Mouse (Mus musculus): ENCODE data around the gene Mif4gd. TPM values are rescaled to one million over a fixed set of nuclear protein-coding genes. Genes with fewer than 3 reads are reported as not detected.
A peak's percentile ranks its signal among the peaks of the same experiment; 100 is the strongest.
"Not testable (repeated sequence)": the region's sequence is repeated elsewhere in the genome, so short reads cannot be mapped to it uniquely, and the experiment has no call there.

The Mif4gd gene
- 23.1 and 24.6 TPM in 2 replicates for polyA plus RNA-seq (2015; fragmentation: Nextera tagmentation; extraction: Ambion mirVana)

DNA sequence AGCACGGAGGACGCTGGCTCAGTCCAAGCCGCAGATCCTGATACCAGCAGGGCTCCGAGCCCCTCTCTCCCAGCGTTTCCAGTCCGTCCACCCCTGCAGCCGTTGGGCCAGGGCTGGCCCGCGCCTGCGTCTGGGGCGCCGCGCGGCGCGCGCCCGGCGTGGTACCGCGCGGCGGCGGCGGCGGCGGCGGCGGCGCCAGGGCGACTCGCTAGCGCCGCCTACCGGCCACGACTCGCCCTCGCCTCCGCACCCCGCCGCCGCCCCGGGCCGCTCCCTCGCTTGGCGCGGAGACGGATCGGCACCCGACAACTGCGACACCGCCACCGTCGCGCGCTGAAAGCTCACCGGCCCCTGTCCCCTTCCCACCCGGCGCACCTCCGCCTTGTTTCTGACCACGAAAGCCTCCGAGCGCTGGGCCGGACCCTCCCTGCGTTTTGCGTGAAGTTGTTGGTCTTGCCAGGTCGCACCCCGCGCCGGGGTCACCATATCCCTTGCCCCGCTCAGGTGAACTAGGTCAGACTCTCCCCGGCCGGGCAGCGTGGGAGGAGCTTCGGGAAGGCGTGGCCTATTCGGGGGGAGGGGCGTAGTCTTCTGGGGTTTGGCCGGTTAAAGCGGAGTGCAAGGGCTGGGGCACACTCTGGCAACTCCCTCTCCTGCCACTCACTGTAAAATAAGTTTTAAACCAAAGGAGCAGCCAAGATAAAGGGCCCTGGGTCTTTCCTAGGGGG lies at the start of gene Mif4gd:
Gene Mif4gd, minus strand, starts transcription at position 560 of the 728 bp plus-strand sequence.
- H3K9me3 ChIP-seq = no peaks in the 10 kb centered on the region

GRCm38 (mm10) chr11:115660376-115660775 lies 47.6 kb upstream of the Mif4gd start:
- H3K36me3 ChIP-seq = peaks cover 12% of the 10 kb centered on the region
- H3K27me3 ChIP-seq (replicated peaks) = no peaks in the 10 kb centered on the region
- H3K27ac ChIP-seq (replicated peaks) = no peak overlapping the region
- H3K4me1 ChIP-seq = 0 out of 2 replicates have a peak, but pooled peaks cover 11% of the 10 kb centered on the region
- no peak overlapping the region for H3K4me2 ChIP-seq
- no peak overlapping the region for H3K9ac ChIP-seq
- H3K4me3 ChIP-seq = no peak overlapping the region
- 94% methylated on average over 4 of the region's 4 CpGs for whole genome bisulfite sequencing
- H3K9me3 ChIP-seq = no peaks in the 10 kb centered on the region
- ATAC-seq (ENCODE audit: extremely low read depth, insufficient number of reproducible peaks, low FRiP score, low TSS enrichment) = no peak

More for the DNA sequence above, at the start of gene Mif4gd:
- Histone ChIP-seq H3K27ac (replicated peaks) (peak within 1 kb of the TSS; percentile 96), H3K4me3 (peak within 1 kb of the TSS; percentile 82), H3K4me2 (peak within 1 kb of the TSS; percentile 85), H3K36me3 (peaks cover 50% of the 10 kb centered on the region), H3K9ac (peak within 1 kb of the TSS; percentile 89), H3K4me1 (peaks cover 47% of the 10 kb centered on the region), H3K27me3 (replicated peaks) (no peaks in the 10 kb centered on the region)
- 1% methylated on average over 80 of the region's 80 CpGs for WGBS
- ATAC-seq (ENCODE audit: extremely low read depth, insufficient number of reproducible peaks, low FRiP score, low TSS enrichment) = peak; percentile 82

GRCm38 (mm10) chr11:115658521-115658920 lies 45.8 kb upstream of the Mif4gd start:
- ATAC-seq (ENCODE audit: extremely low read depth, insufficient number of reproducible peaks, low FRiP score, low TSS enrichment) = no peak
- Histone ChIP-seq H3K9ac (no peak overlapping the region), H3K27ac (replicated peaks) (no peak overlapping the region), H3K36me3 (peaks cover 28% of the 10 kb centered on the region), H3K27me3 (replicated peaks) (no peaks in the 10 kb centered on the region), H3K9me3 (no peaks in the 10 kb centered on the region), H3K4me1 (peaks cover 15% of the 10 kb centered on the region), H3K4me3 (no peak overlapping the region), H3K4me2 (no peak overlapping the region)
- WGBS = 77% methylated on average over 6 of the region's 6 CpGs

- Histone ChIP-seq H3K4me2 (no peak overlapping the region), H3K27ac (replicated peaks) (no peak overlapping the region), H3K9ac (no peak overlapping the region), H3K4me3 (no peak overlapping the region), H3K4me1 (peaks cover 39% of the 10 kb centered on the region), H3K9me3 (no peaks in the 10 kb centered on the region), H3K27me3 (replicated peaks) (no peaks in the 10 kb centered on the region), H3K36me3 (peaks cover 32% of the 10 kb centered on the region)
- WGBS = 28% methylated on average over 2 of the region's 2 CpGs
- ATAC-seq (ENCODE audit: extremely low read depth, insufficient number of reproducible peaks, low FRiP score, low TSS enrichment) = no peak
Observed at GRCm38 (mm10) chr11:115654128-115654527, 41.4 kb upstream of the Mif4gd start.

DNA sequence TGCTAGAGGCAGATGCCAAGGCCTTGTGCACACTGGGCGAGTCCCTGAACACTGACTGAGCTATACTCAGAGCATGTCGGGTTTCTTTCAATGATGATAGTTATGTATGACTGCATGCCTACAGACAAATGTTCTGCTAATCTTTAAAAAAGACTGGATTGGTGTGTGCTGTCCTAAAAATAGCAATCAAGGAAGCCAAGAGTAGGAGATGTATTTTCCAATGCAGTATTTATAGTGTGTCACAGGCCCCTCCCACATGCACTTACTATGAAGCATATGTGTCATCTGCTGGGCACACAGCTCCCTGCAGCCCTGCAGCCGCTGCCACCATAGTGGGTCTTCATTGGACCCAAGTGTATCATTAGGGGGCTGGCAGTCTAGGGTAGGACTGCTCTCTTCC lies 40.4 kb upstream of the Mif4gd start:
- Histone ChIP-seq H3K36me3 (peaks cover 42% of the 10 kb centered on the region), H3K27ac (replicated peaks) (peak overlapping the region; percentile 91), H3K4me3 (no peak overlapping the region), H3K27me3 (replicated peaks) (no peaks in the 10 kb centered on the region), H3K9me3 (no peaks in the 10 kb centered on the region), H3K4me1 (peaks cover 42% of the 10 kb centered on the region), H3K9ac (peak overlapping the region; percentile 66), H3K4me2 (peak overlapping the region; percentile 48)
- ATAC-seq (ENCODE audit: extremely low read depth, insufficient number of reproducible peaks, low FRiP score, low TSS enrichment) = no peak
- WGBS = 34% methylated on average over 3 of the region's 3 CpGs

DNA sequence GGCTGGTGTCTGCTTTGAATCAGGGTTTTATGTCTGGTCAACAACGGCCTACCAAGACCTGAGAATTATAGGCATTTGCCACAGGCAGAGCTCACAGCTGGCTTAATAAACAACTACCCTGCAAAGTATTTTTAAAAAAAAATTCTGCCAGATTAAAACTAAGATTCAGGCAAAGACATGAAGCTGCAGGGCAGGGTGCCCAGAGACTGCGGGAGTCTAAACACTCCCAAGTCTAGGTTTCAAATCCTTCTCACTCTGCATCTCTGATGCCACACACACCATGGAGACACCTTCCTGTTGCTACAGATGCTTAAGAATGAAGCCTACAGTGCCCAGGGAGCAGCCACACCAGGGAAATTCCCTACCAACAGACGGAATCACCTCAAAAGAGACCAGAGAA lies 38.9 kb upstream of the Mif4gd start:
- WGBS = 85% methylated on average over 3 of the region's 3 CpGs
- Histone ChIP-seq H3K4me3 (no peak overlapping the region), H3K9me3 (no peaks in the 10 kb centered on the region), H3K4me2 (no peak overlapping the region), H3K27me3 (replicated peaks) (no peaks in the 10 kb centered on the region), H3K9ac (no peak overlapping the region), H3K27ac (replicated peaks) (no peak overlapping the region), H3K4me1 (peaks cover 42% of the 10 kb centered on the region), H3K36me3 (peaks cover 56% of the 10 kb centered on the region)
- ATAC-seq (ENCODE audit: extremely low read depth, insufficient number of reproducible peaks, low FRiP score, low TSS enrichment) = no peak

DNA sequence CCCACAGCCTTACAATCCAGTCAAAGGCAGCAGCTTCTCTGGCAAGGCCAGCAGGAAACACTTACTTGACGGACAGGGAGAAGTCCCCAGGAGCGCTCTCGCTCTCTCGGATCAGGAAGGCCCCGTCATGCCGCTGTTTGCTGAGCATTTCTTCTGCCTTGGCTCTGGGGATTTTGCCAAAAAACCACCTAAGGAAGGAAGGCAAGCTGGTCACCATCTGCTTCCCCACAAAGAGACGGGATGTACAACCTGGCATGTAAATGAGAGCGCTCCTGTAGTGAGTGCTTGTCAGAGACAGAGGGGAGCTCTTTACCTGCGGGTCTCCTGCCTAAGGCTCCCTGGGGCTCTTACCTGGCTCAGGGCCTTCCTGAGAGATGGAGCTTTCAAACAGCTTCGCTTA lies 36.9 kb upstream of the Mif4gd start:
- Histone ChIP-seq H3K36me3 (peaks cover 69% of the 10 kb centered on the region), H3K27ac (replicated peaks) (peak overlapping the region; percentile 62), H3K4me3 (no peak overlapping the region), H3K9ac (peak overlapping the region; percentile 61), H3K9me3 (no peaks in the 10 kb centered on the region), H3K4me1 (peaks cover 42% of the 10 kb centered on the region), H3K27me3 (replicated peaks) (no peaks in the 10 kb centered on the region), H3K4me2 (no peak overlapping the region)
- 55% methylated on average over 10 of the region's 10 CpGs for WGBS
- ATAC-seq (ENCODE audit: extremely low read depth, insufficient number of reproducible peaks, low FRiP score, low TSS enrichment) = no peak

DNA sequence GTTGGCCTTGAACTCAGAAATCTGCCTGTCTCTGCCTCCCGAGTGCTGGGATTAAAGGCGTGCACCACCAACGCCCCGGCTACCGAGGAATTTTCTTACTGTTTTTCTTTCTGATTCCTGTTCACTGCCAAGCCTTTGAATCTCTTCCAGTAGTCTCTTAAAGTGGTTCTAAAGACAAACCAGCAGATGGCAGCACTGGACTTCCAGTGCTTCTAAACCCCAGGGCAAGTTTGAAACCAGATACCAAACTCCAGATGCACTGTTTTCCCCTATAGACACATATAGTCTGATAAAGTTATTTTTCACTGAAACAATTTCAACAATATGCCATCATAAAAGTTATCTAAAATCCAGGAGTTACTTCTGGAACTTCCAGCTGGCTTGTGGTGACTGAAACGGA lies 34.7 kb upstream of the Mif4gd start:
- no peak for ATAC-seq (ENCODE audit: extremely low read depth, insufficient number of reproducible peaks, low FRiP score, low TSS enrichment)
- Histone ChIP-seq H3K4me3 (no peak overlapping the region), H3K27ac (replicated peaks) (no peak overlapping the region), H3K27me3 (replicated peaks) (no peaks in the 10 kb centered on the region), H3K9me3 (no peaks in the 10 kb centered on the region), H3K36me3 (peaks cover 73% of the 10 kb centered on the region), H3K4me2 (no peak overlapping the region), H3K9ac (no peak overlapping the region), H3K4me1 (peaks cover 22% of the 10 kb centered on the region)
- WGBS = 52% methylated on average over 6 of the region's 6 CpGs

GRCm38 (mm10) chr11:115646439-115646838 lies 33.7 kb upstream of the Mif4gd start:
- H3K4me3 ChIP-seq = no peak overlapping the region
- H3K9ac ChIP-seq = no peak overlapping the region
- no peaks in the 10 kb centered on the region for H3K9me3 ChIP-seq
- H3K27ac ChIP-seq (replicated peaks) = no peak overlapping the region
- no peaks in the 10 kb centered on the region for H3K27me3 ChIP-seq (replicated peaks)
- no peak for ATAC-seq (ENCODE audit: extremely low read depth, insufficient number of reproducible peaks, low FRiP score, low TSS enrichment)
- H3K4me1 ChIP-seq = peaks cover 20% of the 10 kb centered on the region
- peaks cover 68% of the 10 kb centered on the region for H3K36me3 ChIP-seq
- WGBS = 90% methylated on average over 9 of the region's 9 CpGs
- H3K4me2 ChIP-seq = no peak overlapping the region

GRCm38 (mm10) chr11:115645498-115645897 lies 32.7 kb upstream of the Mif4gd start:
- peaks cover 68% of the 10 kb centered on the region for H3K36me3 ChIP-seq

GRCm38 (mm10) chr11:115644308-115644707 lies 31.5 kb upstream of the Mif4gd start:
- Histone ChIP-seq H3K36me3 (peaks cover 61% of the 10 kb centered on the region), H3K4me1 (peaks cover 16% of the 10 kb centered on the region), H3K4me3 (no peak overlapping the region), H3K9me3 (no peaks in the 10 kb centered on the region), H3K27ac (replicated peaks) (no peak overlapping the region), H3K4me2 (no peak overlapping the region), H3K27me3 (replicated peaks) (no peaks in the 10 kb centered on the region), H3K9ac (no peak overlapping the region)
- no peak for ATAC-seq (ENCODE audit: extremely low read depth, insufficient number of reproducible peaks, low FRiP score, low TSS enrichment)
- 92% methylated on average over 13 of the region's 13 CpGs for WGBS

More at GRCm38 (mm10) chr11:115645498-115645897, 32.7 kb upstream of the Mif4gd start:
- H3K9ac ChIP-seq; H3K9me3 ChIP-seq; H3K4me2 ChIP-seq; H3K4me3 ChIP-seq; H3K27me3 ChIP-seq (replicated peaks); ATAC-seq (ENCODE audit: extremely low read depth, insufficient number of reproducible peaks, low FRiP score, low TSS enrichment); H3K27ac ChIP-seq (replicated peaks): not testable (repeated sequence)
- H3K4me1 ChIP-seq = peaks cover 23% of the 10 kb centered on the region
- WGBS = 80% methylated on average over 14 of the region's 14 CpGs

- peaks cover 50% of the 10 kb centered on the region for H3K36me3 ChIP-seq
- H3K4me1 ChIP-seq = peaks cover 16% of the 10 kb centered on the region
- no peak overlapping the region for H3K27ac ChIP-seq (replicated peaks)
- H3K9me3 ChIP-seq = no peaks in the 10 kb centered on the region
- no peak overlapping the region for H3K4me3 ChIP-seq
- WGBS = 67% methylated on average over 10 of the region's 10 CpGs
- H3K4me2 ChIP-seq = no peak overlapping the region
- H3K9ac ChIP-seq = no peak overlapping the region
- no peak for ATAC-seq (ENCODE audit: extremely low read depth, insufficient number of reproducible peaks, low FRiP score, low TSS enrichment)
- no peaks in the 10 kb centered on the region for H3K27me3 ChIP-seq (replicated peaks)
Observed at GRCm38 (mm10) chr11:115643265-115643664, 30.5 kb upstream of the Mif4gd start.
